Mouse (Mus musculus) midbrain, postnatal 0 days (tissue): ENCODE data around the gene Pgap3. TPM values are rescaled to one million over a fixed set of nuclear protein-coding genes. Genes with fewer than 3 reads are reported as not detected.

Experiments
- ATAC-seq: fragments of 200-750 bp; cut with Nextera tagmentation; 2 replicates; pipeline ENCODE4 v1.8.0; 2017; ENCODE audit warnings: moderate number of reproducible peaks, mild to moderate bottlenecking, moderate TSS enrichment, moderate library complexity; ENCODE audit not compliant: low FRiP score
- DNase-seq: peaks from one replicate; pipeline ENCODE4 v3.0.0-alpha.2; 2015; ENCODE audit warnings: low spot score
- H3K27ac ChIP-seq: fragments of 300-500 bp; sonication (generic); 2 replicates; pipeline ENCODE4 v1.5.1; 2014; ENCODE audit warnings: low read depth, mild to moderate bottlenecking, low read length, mixed read lengths
- H3K27me3 ChIP-seq: fragments of 300-500 bp; sonication (generic); 2 replicates; pipeline ENCODE4 v1.6.1; 2014; ENCODE audit warnings: low read length, control low read depth, mixed read lengths; ENCODE audit not compliant: insufficient read depth
- H3K36me3 ChIP-seq: fragments of 300-500 bp; sonication (generic); 2 replicates; pipeline ENCODE4 v1.6.1; 2014; ENCODE audit warnings: low read length, control low read depth, mixed read lengths; ENCODE audit not compliant: insufficient read depth
- H3K4me1 ChIP-seq: fragments of 300-500 bp; sonication (generic); 2 replicates; pipeline ENCODE4 v1.6.1; 2014; ENCODE audit warnings: mild to moderate bottlenecking, control low read depth, antibody characterized with exemption, low read length, mixed read lengths; ENCODE audit not compliant: insufficient read depth
- H3K4me2 ChIP-seq: fragments of 300-500 bp; sonication (generic); 2 replicates; pipeline ENCODE4 v1.6.1; 2014; ENCODE audit warnings: low read depth, mild to moderate bottlenecking, low read length, mixed read lengths; ENCODE audit not compliant: poor library complexity, severe bottlenecking
- H3K4me3 ChIP-seq: fragments of 300-500 bp; sonication (generic); 2 replicates; pipeline ENCODE4 v1.5.1; 2014; ENCODE audit warnings: low read depth, mild to moderate bottlenecking, low read length, moderate library complexity
- H3K9ac ChIP-seq: fragments of 300-500 bp; sonication (generic); replicated peaks from 2 replicates; pipeline ENCODE4 v1.6.1; 2014; ENCODE audit warnings: mild to moderate bottlenecking, low read length, moderate library complexity, mixed read lengths; ENCODE audit not compliant: poor library complexity, severe bottlenecking
- H3K9me3 ChIP-seq: fragments of 300-500 bp; sonication (generic); 2 replicates; pipeline ENCODE4 v1.6.1; 2016; ENCODE audit warnings: low read length, control low read depth
- CTCF ChIP-seq: IDR thresholded peaks from 2 replicates; pipeline ENCODE4 v1.5.1; 2016; ENCODE audit warnings: antibody characterized with exemption, mild to moderate bottlenecking
- WGBS: fragments of 180-500 bp; shearing (Covaris S2); extraction: QIAGEN DNeasy Blood & Tissue Kit; methylation state at CpG from one replicate; pipeline ENCODE4 v1.1.7; 2014; 5-methylcytosine and 5-hydroxymethylcytosine counted together
- polyA plus RNA-seq: library from polyadenylated mRNA; unstranded; fragments of >200 nt; fragmentation: Nextera tagmentation; extraction: Ambion mirVana; gene quantifications from 2 replicates; pipeline ENCODE4 v1.2.1, GENCODE M21; 2015
- total RNA-seq: library from RNA; depleted of rRNA; stranded (reverse); fragments of >200 nt; gene quantifications from 2 replicates; pipeline ENCODE4 v1.2.3, GENCODE M21; 2014

Gene Pgap3
- total and polyA plus RNA-seq, 2 experiments from 2014 or later: 7.0 to 10.9 TPM

DNA sequence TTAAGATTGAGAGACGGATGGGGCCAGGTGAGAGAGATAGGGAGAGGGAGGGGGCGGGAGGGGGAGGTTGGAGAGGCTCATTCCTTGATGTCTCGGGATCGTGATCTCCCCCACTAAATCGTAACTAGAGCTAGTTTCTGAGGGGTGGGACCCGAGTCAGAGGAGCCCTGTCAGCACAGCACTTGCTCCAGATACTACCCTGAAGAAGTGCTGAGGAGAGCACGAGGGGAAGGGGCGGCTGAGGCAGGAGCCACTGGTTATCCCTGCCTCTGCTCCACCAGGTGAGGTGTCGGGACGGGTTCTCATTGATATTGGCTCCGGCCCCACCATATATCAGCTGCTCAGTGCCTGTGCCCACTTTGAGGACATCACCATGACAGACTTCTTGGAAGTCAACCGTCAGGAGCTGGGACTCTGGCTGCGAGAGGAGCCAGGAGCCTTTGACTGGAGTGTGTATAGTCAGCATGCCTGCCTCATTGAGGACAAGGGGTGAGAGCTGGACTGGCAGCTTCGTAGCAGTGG is 13.2 kb downstream of the Pgap3 start:
- H3K9me3 ChIP-seq: no peaks in the 10 kb centered on the region
- no peak overlapping the region for H3K4me2 ChIP-seq
- DNase-seq: no peak
- H3K27ac ChIP-seq: no peak overlapping the region
- H3K4me1 ChIP-seq: no peaks in the 10 kb centered on the region
- no peak overlapping the region for H3K9ac ChIP-seq
- H3K4me3 ChIP-seq: no peak overlapping the region
- peaks cover 17% of the 10 kb centered on the region for H3K27me3 ChIP-seq
- 61% methylated on average over 14 of the region's 14 CpGs for WGBS
- no peak for ATAC-seq
- H3K36me3 ChIP-seq: no peaks in the 10 kb centered on the region
- TF ChIP-seq CTCF: no peak

- Histone ChIP-seq H3K4me1 (no peaks in the 10 kb centered on the region), H3K4me3 (no peak overlapping the region), H3K4me2 (no peak overlapping the region), H3K27me3 (peaks cover 17% of the 10 kb centered on the region), H3K9me3 (no peaks in the 10 kb centered on the region), H3K36me3 (no peaks in the 10 kb centered on the region), H3K9ac (0 out of 2 replicates have a peak overlapping the region, but pooled peaks have one; percentile 19), H3K27ac (no peak overlapping the region)
- DNase-seq (peak; percentile 17), ATAC-seq (no peak)
- 22% methylated on average over 24 of the region's 24 CpGs for WGBS
- 0 out of 2 replicates have a peak, but pooled peaks have one; percentile 27 for TF ChIP-seq CTCF
These were observed 13.7 kb downstream of the Pgap3 start for GRCm38 (mm10) chr11:98386596-98386995.

DNA sequence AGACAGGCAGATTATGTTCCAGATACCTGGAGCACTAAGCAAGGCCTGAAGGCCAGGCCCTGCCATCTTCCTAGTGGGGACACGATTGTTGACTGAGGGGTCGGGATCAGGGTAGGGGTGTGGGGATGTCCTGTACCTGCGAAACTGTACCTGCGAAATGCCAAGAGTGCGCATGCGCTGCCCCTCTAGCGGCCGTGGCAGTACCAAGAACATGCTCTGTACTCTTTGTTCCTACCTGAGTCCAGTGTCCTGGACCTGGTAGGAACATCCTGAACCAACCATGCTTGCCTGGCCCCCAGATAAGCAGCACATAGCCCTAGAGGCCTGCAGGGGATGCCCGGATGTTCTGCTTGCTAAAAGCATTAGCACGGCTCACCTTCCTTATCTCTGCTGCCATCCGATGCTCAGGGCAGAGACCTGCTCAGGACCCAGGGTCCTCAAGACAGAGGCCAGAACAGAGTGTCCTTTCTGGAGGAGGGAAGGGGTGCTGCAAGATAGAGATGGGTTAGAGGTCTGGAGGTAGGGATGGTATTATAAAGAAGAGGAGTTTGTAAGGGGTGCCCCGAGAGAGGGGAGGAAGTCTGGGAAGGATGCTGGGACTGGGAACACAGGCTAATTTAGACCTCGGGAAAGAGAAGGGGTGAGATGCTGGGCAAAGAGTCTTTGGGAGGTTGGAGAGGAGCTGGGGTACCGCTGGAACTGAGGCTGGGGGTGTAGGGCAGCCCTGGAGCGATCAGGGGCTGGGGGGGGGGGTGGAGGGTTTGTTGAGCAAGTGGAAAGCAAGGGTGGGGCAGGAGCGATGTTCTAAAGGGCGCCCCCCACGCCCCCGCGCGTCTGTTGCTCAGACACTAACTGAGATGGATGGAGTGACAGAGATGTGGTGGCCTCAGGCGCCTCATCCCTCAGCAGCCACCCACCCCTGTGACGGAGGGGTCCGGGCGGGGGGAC is 14.4 kb downstream of the Pgap3 start, which contains the start of gene Pnmt:
TSS of gene Pnmt (plus strand) at position 813 of the 948 bp plus-strand sequence.
- WGBS: 56% methylated on average over 22 of the region's 25 CpGs
- H3K27ac ChIP-seq: no peak within 1 kb of the TSS
- H3K36me3 ChIP-seq: peaks cover under 1% of the 10 kb centered on the region; the same call in 1 of the 2 replicates
- H3K9ac ChIP-seq: 0 out of 2 replicates have a peak within 1 kb of the TSS, but pooled peaks have one; percentile 19
- ATAC-seq (no peak), DNase-seq (no peak)
- peaks cover 16% of the 10 kb centered on the region for H3K27me3 ChIP-seq
- H3K9me3 ChIP-seq: no peaks in the 10 kb centered on the region
- H3K4me3 ChIP-seq: no peak within 1 kb of the TSS
- no peak for TF ChIP-seq CTCF
- H3K4me2 ChIP-seq: no peak within 1 kb of the TSS
- H3K4me1 ChIP-seq: no peaks in the 10 kb centered on the region

GRCm38 (mm10) chr11:98384721-98385637 is 15.3 kb downstream of the Pgap3 start:
- no peaks in the 10 kb centered on the region for H3K4me1 ChIP-seq
- H3K9me3 ChIP-seq: no peaks in the 10 kb centered on the region
- H3K4me2 ChIP-seq: no peak overlapping the region
- H3K9ac ChIP-seq: no peak overlapping the region
- no peak for TF ChIP-seq CTCF
- no peak for ATAC-seq
- H3K27me3 ChIP-seq: peaks cover 12% of the 10 kb centered on the region
- peak; percentile 28 for DNase-seq
- 72% methylated on average over 8 of the region's 8 CpGs for WGBS
- peaks cover 8% of the 10 kb centered on the region for H3K36me3 ChIP-seq
- H3K27ac ChIP-seq: no peak overlapping the region
- no peak overlapping the region for H3K4me3 ChIP-seq

DNA sequence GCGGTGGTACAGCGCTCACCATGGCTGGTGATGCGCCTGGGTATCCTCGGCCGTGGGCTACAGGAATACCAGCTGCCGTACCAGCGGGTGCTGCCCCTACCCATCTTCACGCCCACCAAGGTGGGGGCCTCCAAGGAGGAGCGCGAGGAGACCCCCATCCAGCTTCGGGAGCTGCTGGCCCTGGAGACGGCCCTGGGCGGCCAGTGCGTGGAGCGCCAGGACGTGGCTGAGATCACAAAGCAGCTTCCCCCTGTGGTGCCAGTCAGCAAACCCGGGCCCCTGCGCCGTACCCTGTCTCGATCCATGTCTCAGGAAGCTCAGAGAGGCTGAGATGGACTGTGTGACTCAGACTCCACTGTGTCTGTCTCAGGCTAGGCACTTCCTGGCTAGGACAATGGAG is 16.1 kb downstream of the Pgap3 start:
- TF ChIP-seq CTCF: no peak
- Histone ChIP-seq H3K9ac (no peak overlapping the region), H3K4me3 (no peak overlapping the region), H3K4me2 (no peak overlapping the region), H3K27ac (no peak overlapping the region), H3K36me3 (peaks cover 15% of the 10 kb centered on the region), H3K4me1 (no peaks in the 10 kb centered on the region), H3K27me3 (peaks cover 12% of the 10 kb centered on the region), H3K9me3 (no peaks in the 10 kb centered on the region)
- DNase-seq (no peak), ATAC-seq (no peak)
- WGBS: 76% methylated on average over 20 of the region's 20 CpGs
